Mouse (Mus musculus) midbrain, embryonic 15.5 days (tissue): ENCODE measurements at regions not wholly inside any gene's neighbourhood (a gene's known extent, or its start where the extent isn't known, plus 50 kb on each side); places are given as distances from the start of the nearest gene placed in this dataset.

ENCODE experiments used
- ATAC-seq: fragments of 200-750 bp; cut with Nextera tagmentation; replicated peaks from 2 replicates; pipeline ENCODE4 v1.8.0; 2017; ENCODE audit warnings: moderate TSS enrichment
- H3K27ac ChIP-seq: fragments of 300-500 bp; sonication (generic); 2 replicates; pipeline ENCODE4 v1.5.1; 2015; ENCODE audit warnings: mild to moderate bottlenecking, inconsistent platforms
- H3K27me3 ChIP-seq: fragments of 300-500 bp; sonication (generic); replicated peaks from 2 replicates; pipeline ENCODE4 v1.6.1; 2015; ENCODE audit warnings: inconsistent platforms
- H3K36me3 ChIP-seq: fragments of 300-500 bp; sonication (generic); replicated peaks from 2 replicates; pipeline ENCODE4 v1.6.1; 2015; ENCODE audit warnings: inconsistent platforms
- H3K4me1 ChIP-seq: fragments of 300-500 bp; sonication (generic); 2 replicates; pipeline ENCODE4 v1.6.1; 2015; ENCODE audit warnings: inconsistent platforms
- H3K4me2 ChIP-seq: fragments of 300-500 bp; sonication (generic); 2 replicates; pipeline ENCODE4 v1.6.1; 2015; ENCODE audit warnings: inconsistent platforms, mild to moderate bottlenecking, moderate library complexity
- H3K4me3 ChIP-seq: fragments of 300-500 bp; sonication (generic); 2 replicates; pipeline ENCODE4 v1.5.1; 2015; ENCODE audit warnings: mild to moderate bottlenecking, inconsistent platforms
- H3K9ac ChIP-seq: fragments of 300-500 bp; sonication (generic); 2 replicates; pipeline ENCODE4 v1.6.1; 2015; ENCODE audit warnings: mild to moderate bottlenecking, inconsistent platforms
- H3K9me3 ChIP-seq: fragments of 300-500 bp; sonication (generic); 2 replicates; pipeline ENCODE4 v1.6.1; 2016; ENCODE audit warnings: inconsistent platforms
- WGBS: fragments of 180-500 bp; shearing (Covaris S2); methylation state at CpG from one replicate; pipeline ENCODE4 v1.1.7; 2015; ENCODE audit warnings: mixed read lengths; 5-methylcytosine and 5-hydroxymethylcytosine counted together

DNA sequence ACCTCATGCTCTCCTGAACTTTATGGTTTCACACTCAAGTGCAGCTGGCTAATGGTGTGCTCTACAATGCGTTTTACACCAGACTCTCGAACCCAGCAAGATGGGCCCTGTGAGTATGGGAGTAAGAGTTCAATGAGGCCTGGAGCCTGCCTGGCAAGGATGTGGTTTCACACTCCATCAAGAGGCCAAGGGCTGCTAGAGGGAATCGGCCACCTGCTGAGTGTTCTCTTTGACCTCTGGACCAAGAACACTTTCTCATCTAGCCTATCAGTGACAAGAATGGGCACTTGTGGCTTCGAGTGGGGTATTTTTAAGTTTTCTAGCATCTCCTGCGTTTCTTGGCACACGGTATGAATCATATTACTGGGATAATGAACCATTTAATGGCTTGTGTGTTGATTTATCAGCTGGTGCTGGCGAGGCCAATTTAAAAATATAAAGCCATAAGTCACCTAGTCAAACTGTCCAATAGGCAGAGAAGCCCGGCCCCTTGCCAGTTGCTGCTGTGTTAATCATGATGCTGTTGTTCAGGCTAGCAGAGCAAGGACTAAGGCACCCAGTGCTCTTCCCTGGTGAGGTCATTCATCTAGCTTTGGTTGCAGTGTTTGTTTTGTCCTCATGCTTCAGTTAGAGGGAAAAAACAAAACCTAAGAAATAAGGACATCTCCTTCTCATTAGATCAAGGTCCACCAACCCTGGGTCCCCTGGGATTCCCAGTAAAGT, 157.7 kb downstream of the Zfp619 start:
- ATAC-seq = no peak
- Histone ChIP-seq H3K9me3 (no peaks in the 10 kb centered on the region), H3K36me3 (no peaks in the 10 kb centered on the region), H3K27ac (no peak overlapping the region), H3K27me3 (no peaks in the 10 kb centered on the region), H3K4me2 (no peak overlapping the region), H3K9ac (no peak overlapping the region), H3K4me3 (no peak overlapping the region), H3K4me1 (no peaks in the 10 kb centered on the region)
- WGBS = 86% methylated on average over 8 of the region's 8 CpGs

DNA sequence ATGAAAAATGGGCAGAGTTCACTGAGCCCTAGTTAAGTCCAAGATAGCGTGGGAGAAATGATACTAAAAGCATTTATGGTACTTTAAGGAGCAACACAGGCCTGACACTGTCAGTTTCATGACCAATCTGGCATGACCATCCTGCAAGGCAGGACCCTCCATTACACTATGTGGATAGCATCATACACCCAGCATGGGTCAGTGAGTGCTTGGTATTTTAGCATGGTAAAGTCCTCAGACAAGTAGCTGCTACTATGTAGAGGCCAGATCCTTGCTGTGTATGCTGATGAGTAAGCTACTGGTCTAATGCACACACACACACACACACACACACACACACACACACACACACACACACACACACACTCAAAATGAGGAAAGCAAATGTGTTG, 158.3 kb downstream of the Zfp619 start:
- Histone ChIP-seq H3K4me1 (no peaks in the 10 kb centered on the region), H3K9me3 (no peaks in the 10 kb centered on the region), H3K27ac (no peak overlapping the region), H3K4me3 (no peak overlapping the region), H3K27me3 (no peaks in the 10 kb centered on the region), H3K9ac (no peak overlapping the region), H3K36me3 (no peaks in the 10 kb centered on the region), H3K4me2 (no peak overlapping the region)
- ATAC-seq = no peak
- 76% methylated on average over 1 of the region's 1 CpGs for WGBS

DNA sequence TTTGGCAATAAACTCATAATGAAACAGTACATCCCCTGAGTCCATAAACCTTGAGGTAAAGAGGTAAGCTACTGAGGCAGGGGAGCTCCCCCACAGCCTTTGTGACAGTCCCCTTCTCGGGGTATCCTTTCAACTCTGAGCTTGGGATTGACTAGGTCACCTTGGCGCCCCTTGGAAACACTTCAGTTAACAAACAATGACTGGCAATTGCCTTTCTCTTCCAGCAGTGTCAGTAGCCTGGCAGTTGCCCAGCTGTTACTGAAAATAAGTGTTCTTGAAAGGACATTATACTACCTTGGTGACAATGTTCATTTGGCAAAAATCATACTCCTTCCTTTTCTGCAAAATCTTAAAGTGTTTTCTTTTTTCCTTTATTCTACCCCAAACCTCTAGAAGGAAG, 162.8 kb downstream of the Zfp619 start:
- ATAC-seq = no peak
- H3K36me3 ChIP-seq = no peaks in the 10 kb centered on the region
- H3K4me1 ChIP-seq = no peaks in the 10 kb centered on the region
- WGBS = 45% methylated on average over 2 of the region's 2 CpGs
- H3K27me3 ChIP-seq = no peaks in the 10 kb centered on the region
- no peaks in the 10 kb centered on the region for H3K9me3 ChIP-seq
- H3K4me3 ChIP-seq = no peak overlapping the region
- no peak overlapping the region for H3K27ac ChIP-seq
- no peak overlapping the region for H3K9ac ChIP-seq
- no peak overlapping the region for H3K4me2 ChIP-seq

DNA sequence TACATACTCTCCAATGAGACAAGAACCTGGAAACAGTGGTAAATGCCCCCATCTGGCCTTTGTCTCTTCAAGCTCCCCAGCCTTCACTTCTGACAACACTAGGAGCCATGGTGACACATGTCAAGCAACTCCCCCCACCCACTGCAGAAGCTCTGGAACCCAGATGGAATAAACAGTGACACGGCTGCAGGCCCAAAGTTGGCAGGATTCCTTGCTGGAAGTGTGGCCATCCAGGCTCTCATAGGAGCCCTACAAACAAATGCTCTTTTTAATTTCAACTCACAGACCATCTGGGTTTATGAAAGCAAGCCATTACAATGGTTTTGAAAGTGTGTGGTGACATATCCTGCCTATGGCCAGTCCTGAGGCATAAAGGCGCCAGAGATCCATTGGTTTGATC, 179.0 kb downstream of the Zfp619 start:
- H3K4me2 ChIP-seq = no peak overlapping the region
- 89% methylated on average over 2 of the region's 2 CpGs for WGBS
- no peak overlapping the region for H3K4me3 ChIP-seq
- H3K36me3 ChIP-seq = no peaks in the 10 kb centered on the region
- H3K27ac ChIP-seq = no peak overlapping the region
- no peak overlapping the region for H3K9ac ChIP-seq
- no peaks in the 10 kb centered on the region for H3K27me3 ChIP-seq
- no peak for ATAC-seq
- H3K9me3 ChIP-seq = no peaks in the 10 kb centered on the region
- H3K4me1 ChIP-seq = no peaks in the 10 kb centered on the region

DNA sequence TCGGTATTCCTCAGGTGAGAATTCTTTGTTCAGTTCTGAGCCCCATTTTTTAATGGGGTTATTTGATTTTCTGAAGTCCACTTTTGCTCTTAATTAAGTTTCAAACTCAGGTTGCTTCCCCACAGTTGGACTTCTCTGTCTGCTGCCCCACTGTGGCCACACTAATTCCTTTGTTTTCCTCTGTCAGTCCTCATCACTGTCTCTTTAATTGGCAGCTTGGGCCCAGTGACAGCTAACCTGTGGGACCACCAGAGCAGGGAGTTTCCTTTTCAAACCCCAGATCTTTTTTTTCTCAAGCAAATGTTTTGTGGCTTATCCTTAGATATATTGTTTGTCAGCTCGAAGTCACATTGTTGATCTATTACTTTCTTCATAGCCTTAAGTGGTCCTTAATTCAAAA, 183.9 kb downstream of the Zfp619 start:
- 62% methylated on average over 2 of the region's 2 CpGs for WGBS
- Histone ChIP-seq H3K4me2 (no peak overlapping the region), H3K27ac (no peak overlapping the region), H3K9me3 (no peaks in the 10 kb centered on the region), H3K4me1 (peaks cover 15% of the 10 kb centered on the region), H3K36me3 (no peaks in the 10 kb centered on the region), H3K4me3 (no peak overlapping the region), H3K9ac (no peak overlapping the region), H3K27me3 (no peaks in the 10 kb centered on the region)
- no peak for ATAC-seq

DNA sequence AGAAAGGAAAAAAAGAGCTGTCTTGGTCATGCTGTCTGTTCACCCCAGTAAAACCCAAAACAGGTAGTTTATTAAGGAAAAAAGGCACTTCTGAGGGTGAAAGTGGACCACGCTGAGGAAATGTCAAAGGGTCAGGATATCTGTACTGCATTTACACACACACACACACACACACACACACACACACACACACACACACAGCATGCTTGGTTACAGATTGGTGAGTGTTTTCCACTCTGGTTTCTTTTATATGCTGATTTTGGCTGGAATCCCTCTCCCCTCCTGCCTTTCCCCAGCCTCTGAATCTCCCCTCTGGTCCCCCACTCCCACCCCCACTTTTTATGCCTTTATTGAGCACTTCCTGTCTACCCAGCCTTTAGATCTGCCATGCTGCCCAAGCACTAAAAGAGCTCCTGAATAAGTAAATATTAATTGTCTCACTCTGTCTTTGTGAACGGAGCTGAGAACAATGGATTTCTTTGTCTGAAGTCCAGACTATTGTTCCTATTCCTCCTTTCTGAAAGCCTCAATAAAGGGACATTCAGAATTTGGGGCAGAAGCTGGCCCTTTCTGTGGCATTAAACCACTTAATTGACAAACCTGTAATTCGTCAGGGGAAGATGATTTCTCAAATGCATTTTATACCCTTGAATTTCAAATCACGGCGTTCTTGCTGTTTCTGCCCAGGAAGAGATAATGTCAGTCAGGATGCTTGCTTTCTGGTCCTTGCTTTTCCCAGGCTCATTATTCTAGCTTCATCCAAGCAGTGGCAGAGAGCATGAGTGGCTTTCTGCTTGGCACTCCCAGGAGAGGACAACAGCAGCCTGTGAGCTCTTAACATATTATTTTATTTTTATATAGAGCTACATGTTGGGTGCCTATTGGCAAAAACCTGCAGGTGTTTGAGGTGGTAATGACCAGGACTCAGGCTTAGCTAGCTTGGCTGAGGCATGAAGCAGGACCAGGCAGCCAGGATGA, 187.8 kb downstream of the Zfp619 start:
- Histone ChIP-seq H3K4me3 (no peak overlapping the region), H3K27ac (peak overlapping the region; percentile 81), H3K4me1 (peaks cover 15% of the 10 kb centered on the region), H3K9ac (peak overlapping the region; percentile 19; the same call in 1 of the 2 replicates), H3K27me3 (no peaks in the 10 kb centered on the region), H3K4me2 (peak overlapping the region; percentile 17; the same call in 1 of the 2 replicates), H3K9me3 (no peaks in the 10 kb centered on the region), H3K36me3 (no peaks in the 10 kb centered on the region)
- ATAC-seq = peak; percentile 77
- WGBS = 5% methylated on average over 5 of the region's 5 CpGs

DNA sequence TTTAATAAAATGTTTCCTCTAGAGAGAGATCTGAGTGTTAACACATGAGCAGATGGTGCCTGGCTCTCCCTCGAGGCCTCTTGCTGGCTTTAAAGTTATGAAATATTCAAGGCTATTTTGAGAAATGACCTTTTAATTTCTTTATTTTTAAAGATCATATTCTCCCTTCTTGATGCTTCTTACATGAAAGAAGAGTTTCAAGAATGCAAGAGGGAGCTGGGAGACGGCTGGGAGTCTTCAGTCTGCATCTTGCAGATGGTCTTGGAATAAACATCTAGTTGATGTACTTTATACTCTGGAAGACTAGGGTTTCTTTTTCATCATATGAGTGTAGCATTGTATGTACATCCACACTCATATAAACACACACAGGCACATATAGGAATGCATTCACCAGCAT, 189.0 kb downstream of the Zfp619 start:
- 57% methylated on average over 2 of the region's 2 CpGs for WGBS
- H3K9me3 ChIP-seq = no peaks in the 10 kb centered on the region
- H3K27me3 ChIP-seq = no peaks in the 10 kb centered on the region
- no peak overlapping the region for H3K4me3 ChIP-seq
- H3K36me3 ChIP-seq = no peaks in the 10 kb centered on the region
- H3K9ac ChIP-seq = no peak overlapping the region
- no peak overlapping the region for H3K27ac ChIP-seq
- H3K4me2 ChIP-seq = no peak overlapping the region
- H3K4me1 ChIP-seq = peaks cover 15% of the 10 kb centered on the region
- ATAC-seq = no peak

DNA sequence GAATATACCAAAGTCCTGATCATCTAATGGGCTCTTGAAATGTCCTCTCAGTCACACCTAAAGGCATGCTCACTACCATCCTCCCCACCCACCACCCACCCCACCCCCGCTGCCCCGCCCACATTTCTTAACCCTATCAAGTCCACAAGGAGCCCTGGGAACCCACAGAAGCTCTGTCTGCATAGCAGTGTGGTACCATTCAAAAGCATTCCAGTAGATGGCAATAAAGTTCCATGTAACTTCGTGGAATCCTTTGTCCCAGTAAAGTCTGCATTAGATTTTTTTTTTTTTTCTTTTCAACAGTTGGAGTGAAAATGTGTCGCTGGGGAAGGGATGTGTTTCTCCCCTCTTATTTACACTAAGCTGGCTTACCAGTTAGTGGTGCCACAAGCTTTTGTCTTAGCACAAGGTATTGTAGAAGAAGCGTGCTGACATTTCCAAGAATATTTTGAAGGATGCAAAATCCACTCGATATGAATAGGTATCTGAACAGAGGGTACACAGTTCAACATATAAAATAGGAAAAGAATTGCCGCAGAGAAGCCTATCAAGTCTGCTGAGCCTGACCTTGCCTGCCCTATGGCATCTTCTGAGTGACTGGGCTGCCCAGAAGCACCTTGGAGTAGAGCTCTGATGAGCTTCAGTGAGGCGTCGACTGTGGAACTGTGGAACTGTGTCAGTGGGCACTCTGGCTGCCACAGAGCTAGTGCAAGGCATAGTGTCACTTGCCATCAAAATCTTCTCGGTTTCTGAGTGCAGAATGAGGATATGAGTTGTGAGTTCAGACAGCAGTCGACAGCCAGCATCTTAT, 199.0 kb downstream of the Zfp619 start:
- ATAC-seq = peak; percentile 94
- H3K9ac ChIP-seq = peak overlapping the region; percentile 7; the same call in 1 of the 2 replicates
- H3K27me3 ChIP-seq = 0 out of 2 replicates have a peak, but pooled peaks cover 3% of the 10 kb centered on the region
- H3K27ac ChIP-seq = peak overlapping the region; percentile 30; the same call in 1 of the 2 replicates
- H3K4me3 ChIP-seq = no peak overlapping the region
- 16% methylated on average over 11 of the region's 11 CpGs for WGBS
- H3K4me2 ChIP-seq = peak overlapping the region; percentile 30
- H3K9me3 ChIP-seq = no peaks in the 10 kb centered on the region
- peaks cover 8% of the 10 kb centered on the region; the same call in 1 of the 2 replicates for H3K4me1 ChIP-seq
- no peaks in the 10 kb centered on the region for H3K36me3 ChIP-seq

DNA sequence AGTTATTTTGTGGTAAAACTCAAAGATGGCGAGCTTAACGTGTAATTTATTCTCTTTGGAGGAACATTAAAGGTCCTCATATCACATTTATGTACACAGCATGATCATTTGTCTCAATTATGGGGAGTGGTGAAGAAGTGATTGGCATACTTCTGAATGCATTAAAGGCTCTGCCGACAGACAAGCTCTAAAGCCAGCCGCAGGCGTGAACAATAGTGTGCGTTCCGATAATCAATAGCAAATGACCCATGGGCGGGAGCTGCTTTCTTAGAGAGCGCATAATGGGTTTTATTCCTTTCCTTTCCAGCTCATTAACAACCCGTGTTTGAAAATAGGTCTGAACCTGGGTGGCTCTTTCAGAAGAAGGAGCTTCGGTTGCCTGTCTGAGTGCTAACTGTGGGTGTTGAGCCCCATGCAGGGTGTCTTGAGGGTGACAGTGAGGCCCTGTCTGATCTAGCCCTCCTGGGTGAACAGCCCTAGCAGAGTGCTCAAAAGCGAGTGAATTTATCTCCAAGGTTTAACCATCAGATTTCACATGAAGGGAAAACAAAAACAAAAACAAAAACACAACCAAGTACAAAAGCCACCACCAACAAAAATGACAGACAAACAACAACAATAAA, 210.5 kb downstream of the Zfp619 start:
- Histone ChIP-seq H3K9me3 (no peaks in the 10 kb centered on the region), H3K9ac (no peak overlapping the region), H3K4me3 (no peak overlapping the region), H3K27me3 (no peaks in the 10 kb centered on the region), H3K4me2 (no peak overlapping the region), H3K36me3 (no peaks in the 10 kb centered on the region), H3K4me1 (peaks cover 3% of the 10 kb centered on the region), H3K27ac (no peak overlapping the region)
- ATAC-seq = no peak
- WGBS = 13% methylated on average over 12 of the region's 12 CpGs

DNA sequence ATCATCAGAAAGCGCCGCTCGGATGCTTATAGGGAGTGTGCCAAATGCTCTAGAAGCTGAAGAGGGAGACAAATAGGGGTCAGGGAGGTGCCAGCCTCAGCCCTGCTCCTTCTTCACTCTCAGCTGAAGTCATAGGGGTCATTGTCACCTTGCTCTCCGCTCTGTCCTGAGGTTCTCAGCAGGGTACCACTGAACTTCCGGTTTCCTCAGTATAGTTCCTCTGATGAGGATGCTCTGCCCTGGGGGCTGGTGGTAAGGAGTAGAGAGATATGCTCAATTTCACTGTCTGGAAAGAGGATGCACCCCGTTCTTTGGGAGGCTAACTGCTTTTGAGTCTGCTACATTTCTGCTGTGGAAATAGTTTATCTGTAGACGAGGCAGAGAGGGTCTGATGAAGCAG, 211.4 kb downstream of the Zfp619 start:
- 64% methylated on average over 7 of the region's 7 CpGs for WGBS
- Histone ChIP-seq H3K27me3 (no peaks in the 10 kb centered on the region), H3K9ac (no peak overlapping the region), H3K9me3 (no peaks in the 10 kb centered on the region), H3K4me3 (no peak overlapping the region), H3K4me1 (peaks cover 3% of the 10 kb centered on the region), H3K27ac (no peak overlapping the region), H3K36me3 (no peaks in the 10 kb centered on the region), H3K4me2 (no peak overlapping the region)
- ATAC-seq = 0 out of 2 replicates have a peak, but pooled peaks have one; percentile 13

DNA sequence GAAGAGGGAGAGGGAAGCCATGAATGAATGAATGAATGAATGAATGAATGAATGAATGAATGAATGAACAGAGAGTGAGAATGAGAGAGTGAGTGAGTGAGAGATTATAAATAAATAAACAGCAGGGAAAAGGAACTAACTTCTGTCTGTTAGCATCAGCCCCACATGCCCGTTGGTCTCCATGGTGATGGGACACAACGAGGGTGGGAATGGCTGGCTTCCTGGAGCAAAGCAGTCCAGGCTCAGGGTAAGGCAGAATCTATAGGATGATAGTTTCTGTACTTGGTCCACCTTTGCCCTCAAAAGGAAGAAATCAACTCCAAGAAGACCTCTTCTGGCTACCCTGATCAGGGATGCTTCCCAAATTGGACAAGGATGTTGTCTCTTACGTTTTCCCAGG, 212.2 kb downstream of the Zfp619 start:
- no peaks in the 10 kb centered on the region for H3K9me3 ChIP-seq
- H3K4me2 ChIP-seq = no peak overlapping the region
- H3K4me3 ChIP-seq = no peak overlapping the region
- H3K27ac ChIP-seq = no peak overlapping the region
- H3K4me1 ChIP-seq = peaks cover 3% of the 10 kb centered on the region
- no peaks in the 10 kb centered on the region for H3K27me3 ChIP-seq
- ATAC-seq = no peak
- WGBS = 25% methylated on average over 3 of the region's 3 CpGs
- H3K36me3 ChIP-seq = no peaks in the 10 kb centered on the region
- no peak overlapping the region for H3K9ac ChIP-seq
